29 mouse cellular contexts compared by ENCODE assay signal in genomic region chr10:40999486-40999885, GRCm38 (mm10).
A peak's percentile ranks its signal among the peaks of the same experiment; 100 is the strongest.
DNase-seq lines count a peak whose midpoint lies in the region; ATAC-seq and TF ChIP-seq lines count a peak whose summit lies in the region.
"Had no signal": no experiment of that assay in that cellular context is flagged by ENCODE, and none has a peak within 500 bp of the region (broad histone marks: within the 10 kb centered on the region; RNA-seq: fewer than 3 reads in every experiment).

No protein-coding gene starts in this region.

- intact Hi-C loops in heart, postnatal 14 days (cut with DNase I) = no loop called here

- H3K4me2 ChIP-seq in midbrain, embryonic 13.5 days (replicated peaks) = no peak overlapping the region
- no peak overlapping the region for H3K4me2 ChIP-seq in midbrain, postnatal 0 days (ENCODE audit: low read depth, low read length, poor library complexity, severe bottlenecking)
- H3K4me2 ChIP-seq in midbrain, embryonic 15.5 days = no peak overlapping the region
- H3K4me2 ChIP-seq: forebrain, embryonic 13.5 days; heart, embryonic 11.5 days; neural tube, embryonic 12.5 days; stomach, embryonic 15.5 days had no signal

- 73% methylated on average over 12 of the region's 12 CpGs for WGBS in heart, embryonic 10.5 days
- WGBS in midbrain, embryonic 13.5 days = 88% methylated on average over 12 of the region's 12 CpGs
- 89% methylated on average over 12 of the region's 12 CpGs for WGBS in midbrain, postnatal 0 days
- 87% methylated on average over 12 of the region's 12 CpGs for WGBS in midbrain, embryonic 15.5 days

- no peak overlapping the region for H3K27ac ChIP-seq in heart, embryonic 10.5 days
- peak overlapping the region; percentile 67; the same call in 1 of the 2 replicates for H3K27ac ChIP-seq in midbrain, embryonic 13.5 days
- no peak overlapping the region for H3K27ac ChIP-seq in midbrain, postnatal 0 days (ENCODE audit: low read depth, low read length)
- H3K27ac ChIP-seq in midbrain, embryonic 15.5 days = 0 out of 2 replicates have a peak overlapping the region, but pooled peaks have one; percentile 70
- H3K27ac ChIP-seq: kidney, postnatal 0 days; liver, embryonic 14.5 days; neural tube, embryonic 12.5 days; stomach, embryonic 15.5 days had no signal

- no peaks in the 10 kb centered on the region for H3K9me3 ChIP-seq in heart, embryonic 10.5 days
- H3K9me3 ChIP-seq in midbrain, embryonic 13.5 days = no peaks in the 10 kb centered on the region
- H3K9me3 ChIP-seq in midbrain, postnatal 0 days (ENCODE audit: low read length) = no peaks in the 10 kb centered on the region
- H3K9me3 ChIP-seq in E14TG2a.4 (ENCODE audit: low read length) = peaks cover 3% of the 10 kb centered on the region; the same call in 1 of the 2 replicates
- no peaks in the 10 kb centered on the region for H3K9me3 ChIP-seq in midbrain, embryonic 15.5 days
- H3K9me3 ChIP-seq: forebrain, embryonic 13.5 days; neural tube, embryonic 12.5 days; stomach, embryonic 15.5 days had no signal

- ATAC-seq in midbrain, embryonic 13.5 days = no peak
- no peak for ATAC-seq in midbrain, postnatal 0 days (ENCODE audit: low FRiP score)
- ATAC-seq in midbrain, embryonic 15.5 days (replicated peaks) = no peak
- ATAC-seq in cerebellum, adult (ENCODE audit: insufficient number of reproducible peaks, low FRiP score, low TSS enrichment) = no peak
- ATAC-seq: activated CD4-positive, CD25-positive, alpha-beta regulatory T cell, adult 4 months had no signal

- no peaks in the 10 kb centered on the region for H3K4me1 ChIP-seq in heart, embryonic 10.5 days
- peaks cover 18% of the 10 kb centered on the region for H3K4me1 ChIP-seq in midbrain, embryonic 13.5 days (replicated peaks)
- H3K4me1 ChIP-seq in midbrain, postnatal 0 days (ENCODE audit: insufficient read depth, low read length) = no peaks in the 10 kb centered on the region
- peaks cover 21% of the 10 kb centered on the region for H3K4me1 ChIP-seq in E14TG2a.4 (replicated peaks; ENCODE audit: low read depth, low read length)
- H3K4me1 ChIP-seq in midbrain, embryonic 15.5 days = peaks cover 14% of the 10 kb centered on the region; the same call in 1 of the 2 replicates
- H3K4me1 ChIP-seq: stomach, embryonic 15.5 days had no signal

- H3K36me3 ChIP-seq in heart, embryonic 10.5 days = no peaks in the 10 kb centered on the region
- no peaks in the 10 kb centered on the region for H3K36me3 ChIP-seq in midbrain, embryonic 13.5 days
- no peaks in the 10 kb centered on the region for H3K36me3 ChIP-seq in midbrain, postnatal 0 days (ENCODE audit: insufficient read depth, low read length)
- H3K36me3 ChIP-seq in E14TG2a.4 (ENCODE audit: insufficient read depth, low read length) = no peaks in the 10 kb centered on the region
- H3K36me3 ChIP-seq in midbrain, embryonic 15.5 days (replicated peaks) = no peaks in the 10 kb centered on the region
- H3K36me3 ChIP-seq: neural tube, embryonic 12.5 days; stomach, embryonic 15.5 days had no signal

- peak; percentile 71 for DNase-seq in heart, embryonic 10.5 days (ENCODE audit: low spot score)
- DNase-seq in heart, postnatal 14 days = no peak
- no peak for DNase-seq in midbrain, postnatal 0 days (ENCODE audit: low spot score)
- DNase-seq: adrenal gland, adult 2 months; adrenal gland, postnatal 36 days; cerebellum, adult 2 months; cerebellum, postnatal 25 days; gastrocnemius, postnatal 14 days; kidney, adult 18-20 months; kidney, postnatal 4 days; layer of hippocampus, adult 9-11 months; liver; lung, adult 2 months; lung, postnatal 10 days; right cerebral cortex, adult 18-20 months; thymus, adult 18-20 months; thymus, postnatal 25 days had no signal

- H3K27me3 ChIP-seq in heart, embryonic 10.5 days (ENCODE audit: insufficient read depth, poor library complexity, severe bottlenecking) = no peaks in the 10 kb centered on the region
- H3K27me3 ChIP-seq in midbrain, embryonic 13.5 days = no peaks in the 10 kb centered on the region
- H3K27me3 ChIP-seq in midbrain, postnatal 0 days (ENCODE audit: insufficient read depth, low read length) = no peaks in the 10 kb centered on the region
- no peaks in the 10 kb centered on the region for H3K27me3 ChIP-seq in E14TG2a.4 (ENCODE audit: insufficient read depth, low read length)
- no peaks in the 10 kb centered on the region for H3K27me3 ChIP-seq in midbrain, embryonic 15.5 days (replicated peaks)
- H3K27me3 ChIP-seq: forebrain, embryonic 13.5 days; neural tube, embryonic 12.5 days; stomach, embryonic 15.5 days had no signal

- H3K4me3 ChIP-seq in heart, embryonic 10.5 days = no peak overlapping the region
- H3K4me3 ChIP-seq in midbrain, embryonic 13.5 days (replicated peaks) = no peak overlapping the region
- no peak overlapping the region for H3K4me3 ChIP-seq in midbrain, postnatal 0 days (ENCODE audit: low read depth, low read length)
- peak overlapping the region; percentile 65 for H3K4me3 ChIP-seq in E14TG2a.4 (replicated peaks; ENCODE audit: low read length)
- H3K4me3 ChIP-seq in midbrain, embryonic 15.5 days = no peak overlapping the region
- H3K4me3 ChIP-seq: forebrain, embryonic 13.5 days; myocyte; neural tube, embryonic 12.5 days; stomach, embryonic 15.5 days had no signal

- no peak overlapping the region for H3K9ac ChIP-seq in midbrain, embryonic 13.5 days (replicated peaks)
- no peak overlapping the region for H3K9ac ChIP-seq in midbrain, postnatal 0 days (replicated peaks; ENCODE audit: low read length, poor library complexity, severe bottlenecking)
- H3K9ac ChIP-seq in midbrain, embryonic 15.5 days = no peak overlapping the region
- H3K9ac ChIP-seq: forebrain, embryonic 13.5 days; liver, embryonic 14.5 days; neural tube, embryonic 12.5 days; stomach, embryonic 15.5 days had no signal

- no peak for TF ChIP-seq CTCF in midbrain, postnatal 0 days (IDR thresholded peaks at IDR 0.05)
- no peak for TF ChIP-seq CTCF in E14TG2a.4 (conservative IDR thresholded peaks at IDR 0.05; ENCODE audit: low read length)

Comparison
In these comparisons a context has a peak if more than half of its experiments do, and no peak if none do; other contexts are left out.
1. H3K27ac ChIP-seq: peak in midbrain, embryonic 13.5 days (single experiment) and midbrain, embryonic 15.5 days (single experiment); none in heart, embryonic 10.5 days (single experiment) and midbrain, postnatal 0 days (single experiment).